Mouse (Mus musculus) neural tube, embryonic 15.5 days (tissue): ENCODE data around the gene Uba1. TPM values are rescaled to one million over a fixed set of nuclear protein-coding genes. Genes with fewer than 3 reads are reported as not detected.

Source experiments
- ATAC-seq: fragments of 200-750 bp; cut with Nextera tagmentation; 2 replicates; pipeline ENCODE4 v1.8.0; 2017; ENCODE audit warnings: mild to moderate bottlenecking, moderate TSS enrichment, moderate library complexity; ENCODE audit not compliant: low FRiP score
- H3K27ac ChIP-seq: fragments of 300-500 bp; sonication (generic); replicated peaks from 2 replicates; pipeline ENCODE4 v1.5.1; 2015; ENCODE audit warnings: mild to moderate bottlenecking, inconsistent platforms
- H3K27me3 ChIP-seq: fragments of 300-500 bp; sonication (generic); replicated peaks from 2 replicates; pipeline ENCODE4 v1.6.1; 2015; ENCODE audit warnings: inconsistent platforms
- H3K36me3 ChIP-seq: fragments of 300-500 bp; sonication (generic); 2 replicates; pipeline ENCODE4 v1.6.1; 2015; ENCODE audit warnings: inconsistent platforms
- H3K4me1 ChIP-seq: fragments of 300-500 bp; sonication (generic); 2 replicates; pipeline ENCODE4 v1.6.1; 2015; ENCODE audit warnings: inconsistent platforms
- H3K4me2 ChIP-seq: fragments of 300-500 bp; sonication (generic); 2 replicates; pipeline ENCODE4 v1.6.1; 2015; ENCODE audit warnings: inconsistent platforms, mild to moderate bottlenecking, moderate library complexity
- H3K4me3 ChIP-seq: fragments of 300-500 bp; sonication (generic); replicated peaks from 2 replicates; pipeline ENCODE4 v1.5.1; 2015; ENCODE audit warnings: mild to moderate bottlenecking, inconsistent platforms
- H3K9ac ChIP-seq: fragments of 300-500 bp; sonication (generic); replicated peaks from 2 replicates; pipeline ENCODE4 v1.6.1; 2015; ENCODE audit warnings: mild to moderate bottlenecking, inconsistent platforms
- H3K9me3 ChIP-seq: fragments of 300-500 bp; sonication (generic); replicated peaks from 2 replicates; pipeline ENCODE4 v1.6.1; 2016; ENCODE audit warnings: inconsistent platforms
- WGBS: fragments of 180-500 bp; shearing (Covaris S2); methylation state at CpG from one replicate; pipeline ENCODE4 v1.1.7; 2015; ENCODE audit warnings: mixed read lengths; 5-methylcytosine and 5-hydroxymethylcytosine counted together
- polyA plus RNA-seq: library from polyadenylated mRNA; unstranded; fragments of >200 nt; fragmentation: Nextera tagmentation; extraction: Ambion mirVana; gene quantifications from 2 replicates; pipeline ENCODE4 v1.2.1, GENCODE M21; 2015

The Uba1 gene
- 314 and 341 TPM in 2 replicates for polyA plus RNA-seq

DNA sequence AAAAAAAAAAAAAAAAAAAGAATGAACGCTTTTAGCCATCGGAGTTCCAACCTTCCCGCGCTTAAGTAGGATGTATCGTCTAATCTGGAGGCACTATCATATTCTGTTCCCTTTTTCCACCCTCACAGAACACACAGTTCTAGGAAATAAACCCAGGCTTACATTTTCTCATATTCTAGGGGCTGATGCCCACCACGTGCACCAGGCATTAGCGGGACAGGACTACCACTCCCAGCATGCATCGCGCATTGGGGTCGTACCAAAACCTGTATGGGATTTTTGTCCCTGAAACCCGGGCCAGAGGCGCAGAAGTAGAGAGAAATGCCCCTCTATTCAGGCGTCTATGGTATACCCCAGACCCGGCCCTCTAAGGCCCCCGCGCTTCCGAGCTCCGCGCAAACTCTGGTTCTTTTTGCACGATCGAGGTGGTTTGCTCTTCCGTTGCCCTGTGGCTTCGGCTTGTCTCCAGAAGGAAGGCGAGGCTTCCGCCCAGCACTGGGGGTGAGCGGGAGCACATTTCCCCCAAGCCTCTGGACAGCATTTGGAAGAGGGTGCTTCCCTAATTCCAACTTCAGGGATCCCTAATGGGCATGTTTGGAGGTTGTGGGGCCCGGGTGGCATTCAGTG is at the start of gene Uba1:
Gene Uba1, plus strand, starts transcription at position 301 of the 627 bp plus-strand sequence.
- peak within 1 kb of the TSS; percentile 54; the same call in 1 of the 2 replicates for H3K27ac ChIP-seq
- 24% methylated on average over 27 of the region's 27 CpGs for WGBS
- ATAC-seq = peak; percentile 86
- no peaks in the 10 kb centered on the region for H3K27me3 ChIP-seq
- H3K4me3 ChIP-seq = peak within 1 kb of the TSS; percentile 49
- H3K36me3 ChIP-seq = no peaks in the 10 kb centered on the region
- peak within 1 kb of the TSS; percentile 77 for H3K4me2 ChIP-seq
- peak within 1 kb of the TSS; percentile 51 for H3K9ac ChIP-seq
- no peaks in the 10 kb centered on the region for H3K9me3 ChIP-seq
- 0 out of 2 replicates have a peak, but pooled peaks cover 3% of the 10 kb centered on the region for H3K4me1 ChIP-seq

DNA sequence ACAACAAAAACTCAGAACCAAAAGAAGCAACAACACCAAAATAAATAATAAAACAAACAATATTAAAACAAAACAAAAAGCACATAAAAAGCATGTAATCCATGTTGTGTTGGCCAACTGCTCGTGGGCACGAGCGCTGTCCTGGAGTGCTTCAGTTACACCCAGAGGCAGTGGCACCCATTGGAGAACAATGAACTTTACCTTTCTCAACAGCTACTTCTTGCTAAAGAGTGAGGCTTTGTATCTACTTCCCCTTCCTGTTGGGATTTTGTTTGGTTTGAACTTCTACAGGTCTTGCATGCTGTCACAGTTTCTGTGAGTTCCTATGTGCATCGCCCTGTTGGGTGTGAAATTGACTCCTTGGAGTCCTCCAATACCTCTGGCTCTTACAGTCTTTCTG is 49.6 kb upstream of the Uba1 start:
- no peak for ATAC-seq
- no peak overlapping the region for H3K9ac ChIP-seq
- no peaks in the 10 kb centered on the region for H3K27me3 ChIP-seq
- WGBS = 88% methylated on average over 4 of the region's 4 CpGs
- H3K9me3 ChIP-seq = no peaks in the 10 kb centered on the region
- no peak overlapping the region for H3K27ac ChIP-seq
- H3K36me3 ChIP-seq = no peaks in the 10 kb centered on the region
- H3K4me3 ChIP-seq = no peak overlapping the region
- no peaks in the 10 kb centered on the region for H3K4me1 ChIP-seq
- H3K4me2 ChIP-seq = no peak overlapping the region

DNA sequence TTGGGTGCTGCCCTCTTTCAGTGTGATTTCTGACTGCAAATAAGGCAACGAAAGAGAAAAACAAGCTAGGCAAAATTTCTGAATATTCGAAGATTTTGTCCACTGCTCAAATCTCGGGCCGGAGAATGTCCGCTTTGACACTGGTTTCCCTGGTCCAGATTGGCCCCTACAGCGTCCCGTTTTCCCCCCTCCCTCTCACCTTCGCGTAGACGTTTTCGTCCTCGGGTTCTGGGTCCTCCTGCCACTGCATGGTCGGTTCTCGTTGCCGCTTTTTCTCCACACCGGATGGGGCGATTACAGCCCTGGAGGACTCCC is 41.3 kb upstream of the Uba1 start:
- peak overlapping the region; percentile 56 for H3K9ac ChIP-seq
- peak overlapping the region; percentile 56 for H3K4me2 ChIP-seq
- H3K36me3 ChIP-seq = 0 out of 2 replicates have a peak, but pooled peaks cover 2% of the 10 kb centered on the region
- ATAC-seq = peak; percentile 58
- no peaks in the 10 kb centered on the region for H3K9me3 ChIP-seq
- peak overlapping the region; percentile 57 for H3K4me3 ChIP-seq
- no peaks in the 10 kb centered on the region for H3K27me3 ChIP-seq
- peak overlapping the region; percentile 91 for H3K27ac ChIP-seq
- peaks cover 20% of the 10 kb centered on the region for H3K4me1 ChIP-seq
- WGBS = 22% methylated on average over 17 of the region's 17 CpGs

DNA sequence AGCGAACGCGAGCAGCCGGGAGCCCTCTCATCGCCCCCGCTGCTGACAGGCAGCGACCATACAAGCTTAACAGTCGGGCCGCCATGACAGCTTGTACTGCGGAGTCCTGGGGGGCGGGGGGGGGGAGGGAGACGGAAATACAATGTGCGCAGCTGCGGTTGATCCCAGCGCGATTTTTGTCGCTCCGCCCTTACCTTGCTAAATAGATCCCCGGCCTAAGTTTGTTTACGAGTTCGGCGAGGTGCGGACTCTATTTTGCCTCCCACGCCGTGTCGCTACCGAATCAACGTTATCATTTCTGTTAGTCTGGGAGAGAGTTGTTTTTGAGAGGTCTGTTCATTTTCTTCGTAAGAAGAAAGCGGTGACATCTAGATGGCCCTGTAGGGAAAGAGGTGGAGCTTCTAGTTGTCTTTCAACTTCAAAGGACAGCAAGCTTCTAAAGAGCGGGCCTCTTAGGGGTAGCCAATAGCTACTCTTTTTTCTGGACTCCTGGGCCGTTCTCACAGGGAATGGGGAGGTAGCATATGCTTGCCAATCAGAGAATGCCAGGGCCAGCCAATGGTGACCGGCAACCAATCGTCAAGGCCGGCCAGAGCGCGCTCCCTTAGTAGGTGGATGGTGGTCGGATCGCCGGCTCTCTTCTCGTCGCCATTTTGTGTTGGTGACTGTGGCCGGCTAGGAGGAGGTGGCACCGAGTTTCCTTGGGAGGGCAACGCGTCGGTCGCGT is 40.8 kb upstream of the Uba1 start, which contains the start of the genes Rbm10 and Ndufb11:
Gene Rbm10, plus strand, starts transcription at position 328 of the 727 bp plus-strand sequence.
Gene Ndufb11, minus strand, starts transcription at position 444 of the 727 bp plus-strand sequence.
- Histone ChIP-seq H3K9me3 (no peaks in the 10 kb centered on the region), H3K4me1 (peaks cover 20% of the 10 kb centered on the region), H3K4me2 (peak within 1 kb of the TSS; percentile 56), H3K36me3 (0 out of 2 replicates have a peak, but pooled peaks cover 3% of the 10 kb centered on the region), H3K4me3 (peak within 1 kb of the TSS; percentile 57), H3K27me3 (no peaks in the 10 kb centered on the region), H3K9ac (peak within 1 kb of the TSS; percentile 60), H3K27ac (peak within 1 kb of the TSS; percentile 91)
- ATAC-seq = peak; percentile 96
- WGBS = 14% methylated on average over 48 of the region's 49 CpGs

DNA sequence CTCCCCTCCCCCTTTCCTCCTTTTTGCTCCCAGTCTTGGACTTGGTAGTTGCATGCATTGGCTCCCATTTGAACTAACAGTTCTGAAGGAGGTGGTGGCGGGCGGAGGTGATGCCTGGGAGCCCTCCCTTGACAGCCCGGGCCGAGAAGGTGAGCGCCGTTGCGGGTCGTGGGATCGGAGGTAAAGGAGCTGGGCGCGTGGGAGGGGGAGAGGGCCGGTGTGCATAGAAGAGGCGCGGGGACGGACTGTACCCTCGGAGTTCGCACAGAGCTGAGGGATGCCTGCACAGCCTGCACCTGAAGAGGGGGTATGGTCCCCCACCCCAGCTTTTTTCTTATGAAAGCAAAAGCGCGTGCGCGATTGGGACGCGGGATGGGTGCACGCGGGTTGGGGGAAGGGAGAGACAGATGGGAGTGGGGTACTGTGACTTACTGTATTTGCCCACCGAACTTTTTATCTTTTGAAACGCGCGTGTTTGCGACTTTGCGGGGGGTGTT is 40.2 kb upstream of the Uba1 start:
- Histone ChIP-seq H3K9ac (peak overlapping the region; percentile 60), H3K9me3 (no peaks in the 10 kb centered on the region), H3K27ac (peak overlapping the region; percentile 91), H3K4me3 (peak overlapping the region; percentile 57), H3K36me3 (0 out of 2 replicates have a peak, but pooled peaks cover 5% of the 10 kb centered on the region), H3K4me2 (peak overlapping the region; percentile 56), H3K27me3 (no peaks in the 10 kb centered on the region), H3K4me1 (peaks cover 20% of the 10 kb centered on the region)
- WGBS = 26% methylated on average over 31 of the region's 31 CpGs
- ATAC-seq = peak; percentile 67

DNA sequence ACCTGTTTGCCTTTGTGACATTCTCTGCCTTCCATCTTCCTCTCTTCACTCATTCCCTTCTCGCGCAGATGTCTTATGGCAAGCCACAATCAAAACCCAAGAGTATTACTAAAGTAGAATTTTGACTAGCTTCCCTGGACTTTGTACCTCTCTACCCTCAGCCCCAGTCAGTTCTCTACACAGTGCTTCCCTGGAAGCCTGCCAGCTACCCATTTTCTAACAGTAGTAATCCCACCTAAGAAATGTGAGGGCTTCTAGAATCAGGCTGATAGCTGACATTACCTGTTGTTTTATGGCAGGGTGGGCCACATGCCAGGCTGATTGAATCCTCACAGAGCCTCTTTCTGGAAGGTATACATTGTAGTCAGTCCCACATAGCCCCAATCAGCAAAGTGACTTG is 20.0 kb upstream of the Uba1 start:
- Histone ChIP-seq H3K9ac (no peak overlapping the region), H3K36me3 (peaks cover 36% of the 10 kb centered on the region)
- WGBS = 95% methylated on average over 2 of the region's 2 CpGs

DNA sequence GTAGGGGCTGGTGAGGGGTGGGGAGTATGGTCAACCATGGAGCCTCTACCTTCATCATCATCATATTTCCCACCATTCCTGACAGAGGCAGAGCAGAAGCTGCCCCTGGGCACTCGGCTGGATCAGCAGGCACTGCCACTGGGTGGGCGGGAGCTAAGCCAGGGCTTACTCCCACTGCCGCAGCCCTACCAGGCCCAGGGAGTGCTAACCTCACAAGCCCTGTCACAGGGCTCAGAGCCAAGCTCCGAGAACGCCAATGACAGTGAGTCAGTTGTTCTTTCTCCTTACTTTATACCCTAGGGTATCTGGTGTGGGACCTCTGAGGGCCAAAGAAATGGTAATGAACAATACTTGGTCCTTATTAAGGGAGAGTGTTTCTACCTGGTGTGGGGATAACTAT is 13.3 kb upstream of the Uba1 start:
- H3K9ac ChIP-seq = no peak overlapping the region
- 91% methylated on average over 5 of the region's 5 CpGs for WGBS

More for the DNA sequence above, 20.0 kb upstream of the Uba1 start:
- no peaks in the 10 kb centered on the region for H3K9me3 ChIP-seq
- no peaks in the 10 kb centered on the region for H3K4me1 ChIP-seq
- no peaks in the 10 kb centered on the region for H3K27me3 ChIP-seq
- H3K27ac ChIP-seq = no peak overlapping the region
- no peak overlapping the region for H3K4me3 ChIP-seq
- no peak for ATAC-seq
- no peak overlapping the region for H3K4me2 ChIP-seq

DNA sequence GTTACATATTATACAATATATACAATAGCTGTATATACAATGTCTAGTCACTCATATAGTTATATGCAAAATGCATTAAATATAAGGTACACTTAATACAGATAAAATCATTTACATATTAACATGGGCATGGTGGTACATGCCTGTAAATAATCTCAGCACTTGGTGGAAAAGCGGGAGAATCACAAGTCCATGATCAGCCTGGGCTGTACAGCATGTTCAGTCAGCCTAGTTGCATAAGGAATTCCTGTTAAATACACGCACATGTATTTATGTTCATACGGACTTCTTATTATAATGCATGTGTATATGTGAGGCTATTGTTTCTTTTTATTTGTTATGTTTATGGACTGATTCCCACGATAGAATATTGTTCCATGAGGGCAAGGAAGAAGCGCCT is 533 bp upstream of the Uba1 start:
- Histone ChIP-seq H3K36me3 (no peaks in the 10 kb centered on the region), H3K27me3 (no peaks in the 10 kb centered on the region), H3K4me3 (peak overlapping the region; percentile 49), H3K9me3 (no peaks in the 10 kb centered on the region), H3K4me1 (0 out of 2 replicates have a peak, but pooled peaks cover 3% of the 10 kb centered on the region), H3K4me2 (peak overlapping the region; percentile 77), H3K9ac (no peak overlapping the region), H3K27ac (no peak overlapping the region)
- no peak for ATAC-seq
- 29% methylated on average over 5 of the region's 5 CpGs for WGBS

More for the DNA sequence above, 13.3 kb upstream of the Uba1 start:
- Histone ChIP-seq H3K4me2 (no peak overlapping the region), H3K27me3 (no peaks in the 10 kb centered on the region), H3K36me3 (peaks cover 50% of the 10 kb centered on the region), H3K9me3 (no peaks in the 10 kb centered on the region), H3K4me3 (no peak overlapping the region), H3K4me1 (no peaks in the 10 kb centered on the region), H3K27ac (no peak overlapping the region)
- no peak; the same call in 1 of the 2 replicates for ATAC-seq

DNA sequence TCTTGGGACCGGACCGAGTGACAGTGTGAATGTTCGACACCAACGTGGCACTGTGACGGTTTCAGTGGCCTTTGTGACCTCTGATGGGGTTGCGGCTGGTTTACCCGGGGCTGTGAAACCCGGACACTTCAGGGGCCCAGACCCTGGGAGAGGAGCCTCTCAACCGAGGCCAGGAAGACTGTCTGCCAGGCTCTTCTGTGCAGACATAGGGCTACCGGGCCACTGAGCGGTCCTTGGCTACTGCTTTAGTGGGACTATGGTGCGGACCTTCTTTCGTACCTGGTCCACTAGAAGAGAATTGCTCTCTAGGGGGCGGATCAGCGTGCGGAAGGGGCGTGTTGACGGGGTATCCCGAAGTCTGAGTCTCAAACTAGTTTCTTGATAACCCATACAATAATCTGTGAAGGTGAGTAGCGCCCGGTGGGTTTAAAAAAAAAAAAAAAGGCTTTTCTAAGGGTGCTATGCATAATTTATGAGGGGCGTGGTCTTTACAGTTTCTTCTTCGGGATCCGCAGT is 823 bp downstream of the Uba1 start:
- WGBS = 20% methylated on average over 24 of the region's 24 CpGs
- 0 out of 2 replicates have a peak, but pooled peaks cover 3% of the 10 kb centered on the region for H3K4me1 ChIP-seq
- H3K27me3 ChIP-seq = no peaks in the 10 kb centered on the region
- peak overlapping the region; percentile 51 for H3K9ac ChIP-seq
- no peaks in the 10 kb centered on the region for H3K9me3 ChIP-seq
- no peaks in the 10 kb centered on the region for H3K36me3 ChIP-seq
- ATAC-seq = no peak
- H3K4me3 ChIP-seq = peak overlapping the region; percentile 49
- no peak overlapping the region for H3K27ac ChIP-seq
- peak overlapping the region; percentile 77 for H3K4me2 ChIP-seq

DNA sequence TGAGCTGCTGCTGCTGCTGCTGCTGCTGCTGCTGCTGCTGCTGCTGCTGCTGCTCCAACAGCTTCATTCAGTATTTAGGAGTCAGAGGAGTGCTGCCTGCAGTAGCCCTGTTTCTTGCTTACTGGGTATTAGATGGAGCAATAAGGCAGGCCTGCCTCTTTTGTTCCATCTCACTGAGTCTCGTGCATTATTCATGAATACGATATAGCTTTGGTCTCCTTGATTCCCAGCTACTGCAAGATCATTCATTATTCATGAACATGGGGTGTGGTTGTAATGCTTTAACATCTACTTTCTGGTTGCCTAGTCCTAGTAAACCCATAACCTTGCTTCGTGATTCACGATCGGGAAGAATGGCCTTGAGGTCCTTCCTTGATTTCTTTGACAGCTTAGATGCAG is 4.2 kb downstream of the Uba1 start:
- peak overlapping the region; percentile 58; the same call in 1 of the 2 replicates for H3K4me3 ChIP-seq
- H3K27ac ChIP-seq = peak overlapping the region; percentile 70
- no peaks in the 10 kb centered on the region for H3K9me3 ChIP-seq
- H3K4me1 ChIP-seq = peaks cover 26% of the 10 kb centered on the region
- no peaks in the 10 kb centered on the region for H3K27me3 ChIP-seq
- peak; percentile 60 for ATAC-seq
- 23% methylated on average over 5 of the region's 5 CpGs for WGBS
- H3K4me2 ChIP-seq = peak overlapping the region; percentile 28; the same call in 1 of the 2 replicates
- H3K9ac ChIP-seq = no peak overlapping the region
- H3K36me3 ChIP-seq = no peaks in the 10 kb centered on the region

DNA sequence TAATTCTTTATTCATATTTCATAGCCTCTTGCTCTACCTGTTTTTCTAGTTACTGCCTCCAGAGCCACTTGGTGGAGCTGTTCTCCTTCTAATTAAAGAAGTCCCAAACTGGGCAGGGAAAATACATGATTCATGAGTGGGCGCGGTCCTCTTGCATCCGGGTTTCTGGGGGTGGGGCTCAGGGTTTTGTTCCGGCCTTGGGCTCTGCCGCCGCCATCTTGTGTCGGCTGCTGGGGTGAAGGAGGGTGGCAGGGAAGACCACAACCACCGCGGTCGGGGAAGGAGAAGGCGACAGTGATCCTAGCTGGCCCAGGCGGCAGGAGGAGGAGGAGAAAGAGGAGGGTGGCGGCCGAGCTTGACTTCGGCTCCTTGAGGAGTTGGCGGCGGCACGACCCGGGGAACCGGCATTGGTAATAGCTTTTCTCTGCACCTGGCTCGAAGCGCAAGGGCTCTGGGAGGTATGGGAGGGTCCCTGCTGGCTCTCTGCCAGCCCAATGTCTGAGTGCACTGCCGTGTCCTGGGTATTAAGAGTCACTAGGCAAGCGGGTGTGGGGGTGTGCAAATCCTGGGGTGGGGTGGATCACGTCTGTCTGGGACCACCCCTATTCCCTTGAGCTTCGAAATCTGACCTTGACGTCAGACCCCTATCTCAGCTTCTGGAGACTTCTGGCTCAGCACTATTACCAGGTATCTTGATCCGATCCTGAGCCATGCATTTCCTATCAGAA is 4.8 kb downstream of the Uba1 start:
- peak; percentile 90 for ATAC-seq
- H3K4me2 ChIP-seq = peak overlapping the region; percentile 58
- peak overlapping the region; percentile 88 for H3K27ac ChIP-seq
- H3K36me3 ChIP-seq = no peaks in the 10 kb centered on the region
- WGBS = 11% methylated on average over 25 of the region's 28 CpGs
- H3K9me3 ChIP-seq = no peaks in the 10 kb centered on the region
- H3K9ac ChIP-seq = peak overlapping the region; percentile 73
- peaks cover 26% of the 10 kb centered on the region for H3K4me1 ChIP-seq
- H3K4me3 ChIP-seq = peak overlapping the region; percentile 58
- H3K27me3 ChIP-seq = no peaks in the 10 kb centered on the region
